Mouse (Mus musculus): ENCODE measurements around the gene Arhgef17.
A peak's percentile ranks its signal among the peaks of the same experiment; 100 is the strongest.

Gene Arhgef17

DNA sequence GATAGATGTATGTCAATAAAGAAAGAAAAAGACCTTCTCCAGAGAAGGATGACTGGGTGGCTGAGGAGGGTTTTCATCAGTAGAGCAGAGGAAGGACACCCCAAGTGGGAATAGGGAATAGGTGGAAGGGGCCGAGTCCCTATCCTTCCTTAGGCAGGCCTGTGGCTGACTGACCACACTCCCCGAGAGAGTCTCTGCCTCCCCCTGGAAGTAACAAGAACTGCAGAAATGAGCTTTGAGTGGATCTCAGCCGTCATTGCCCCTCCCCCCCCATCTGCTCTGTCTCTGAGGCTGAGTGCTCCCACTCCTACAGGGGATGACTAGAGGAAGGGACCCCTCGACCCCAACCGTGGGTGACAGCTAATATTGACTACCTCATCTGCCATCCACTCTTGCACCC lies 9.3 kb upstream of the Arhgef17 start:
- DNase-seq (ENCODE audit: low spot score), result no peak

DNA sequence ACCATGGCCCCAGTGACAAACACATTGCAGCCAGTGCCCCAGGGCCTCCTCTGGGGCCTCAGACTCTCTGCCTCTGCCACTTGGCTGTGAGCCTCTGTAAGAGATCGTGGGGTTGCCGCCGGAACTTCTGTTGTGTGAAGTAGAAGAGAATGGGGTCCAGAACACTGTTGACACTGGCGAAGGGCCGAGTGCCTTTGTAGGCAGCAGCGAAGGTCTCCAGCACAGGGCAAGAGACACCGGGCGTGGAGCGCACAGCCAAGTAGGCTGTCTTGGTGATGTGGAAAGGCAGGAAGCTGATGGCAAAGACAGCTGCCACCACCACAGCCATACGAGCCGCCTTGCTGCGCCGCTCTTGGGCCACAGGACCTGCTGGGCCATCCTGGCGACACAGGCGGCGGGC lies 6.2 kb upstream of the Arhgef17 start:
- DNase-seq (ENCODE audit: low spot score), result no peak

DNA sequence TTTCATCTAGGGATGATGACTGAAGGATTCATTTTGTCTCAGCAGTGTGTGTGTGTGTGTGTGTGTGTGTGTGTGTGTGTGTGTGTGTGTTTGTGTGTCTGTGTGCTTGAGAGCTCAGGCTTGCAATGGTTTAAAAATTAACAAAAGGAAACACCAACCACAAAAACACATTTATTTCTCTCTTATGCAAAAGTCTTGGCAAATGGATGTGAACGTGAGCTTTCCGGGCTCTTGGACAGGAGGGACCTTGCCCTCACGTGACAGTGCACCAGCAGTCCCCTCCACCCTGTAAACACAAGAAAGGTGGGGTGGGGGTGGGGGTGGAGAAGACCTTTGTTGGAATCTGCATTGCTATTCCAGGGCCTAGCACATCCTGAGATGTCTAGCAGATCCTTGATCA lies 5.6 kb upstream of the Arhgef17 start:
- DNase-seq (ENCODE audit: low spot score), result peak; percentile 38

DNA sequence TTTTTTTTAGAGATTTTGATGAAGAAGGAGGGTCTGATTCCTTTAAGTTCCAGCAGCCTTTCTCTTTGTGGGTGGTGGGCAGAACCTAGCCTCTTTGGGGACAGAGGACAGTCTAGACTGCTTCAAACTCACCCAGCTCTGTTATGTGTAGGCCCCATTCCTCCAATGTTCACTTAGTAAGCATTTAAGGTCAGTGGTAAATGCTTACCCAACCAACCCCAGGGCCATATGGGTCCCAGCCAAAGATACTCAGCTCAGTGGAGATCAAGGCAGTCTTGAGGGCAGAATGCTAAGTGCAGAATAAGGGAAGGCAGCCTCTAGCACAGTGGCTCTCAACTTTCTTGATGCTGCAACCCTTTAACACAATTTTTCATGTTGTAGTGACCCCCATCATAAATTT lies 1.6 kb upstream of the Arhgef17 start:
- DNase-seq (ENCODE audit: low spot score), result no peak

DNA sequence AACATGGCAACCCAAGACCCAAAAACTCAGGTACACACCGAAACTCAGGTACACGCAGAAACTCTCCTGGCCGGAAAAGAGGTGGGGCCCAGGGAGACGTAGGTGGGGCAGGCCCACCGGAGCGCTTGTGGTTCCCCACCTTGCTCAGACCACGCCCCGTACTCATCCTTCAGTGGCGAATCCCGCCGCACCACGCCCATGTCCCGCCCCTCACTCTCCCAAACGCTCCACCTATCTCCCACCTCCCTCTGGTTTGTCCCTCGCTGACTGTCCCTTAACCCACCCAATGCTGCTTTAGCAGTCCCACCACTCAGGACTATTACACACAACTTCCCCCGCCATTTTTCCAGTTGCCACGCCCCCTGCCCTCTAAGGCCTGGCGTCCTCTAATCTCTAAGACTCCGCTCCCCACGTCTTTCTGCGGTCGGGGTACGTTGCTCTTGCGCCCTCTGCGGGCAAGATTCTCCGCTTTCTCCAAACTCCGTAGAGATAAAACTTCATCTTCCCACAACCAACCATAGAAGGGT lies 637 bp upstream of the Arhgef17 start:
- peak; percentile 98 for DNase-seq (ENCODE audit: low spot score)

DNA sequence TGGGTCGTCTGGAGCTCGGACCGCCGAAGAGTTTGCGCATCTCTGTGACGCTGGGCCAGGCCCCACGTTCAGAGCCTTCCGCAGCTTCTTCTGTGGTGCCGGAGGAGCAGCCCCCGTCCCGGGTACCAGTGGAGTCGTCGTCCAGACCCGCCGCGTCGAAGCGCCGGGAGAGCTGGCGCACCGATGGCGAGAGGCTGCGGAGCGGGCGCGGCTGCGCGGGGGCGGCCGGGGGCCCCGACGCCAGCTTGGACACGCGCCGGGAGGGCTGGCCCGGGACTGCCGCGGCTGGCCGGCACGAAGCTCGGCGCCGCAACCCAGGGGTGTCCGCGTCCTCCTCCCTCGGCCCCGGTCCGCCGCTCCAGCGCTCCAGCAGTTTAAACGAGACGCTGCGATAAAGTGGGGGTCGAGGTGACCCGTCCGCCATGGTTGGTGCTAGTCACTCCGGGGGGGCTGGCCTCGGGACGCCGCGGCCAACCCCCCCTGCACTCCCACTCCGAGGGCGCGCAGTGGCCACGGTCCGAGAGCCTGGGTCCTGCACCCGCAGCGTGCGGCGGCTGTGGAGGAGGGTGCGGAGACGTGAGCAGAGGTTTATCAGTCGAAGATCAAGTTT lies 486 bp downstream of the Arhgef17 start:
- DNase-seq (ENCODE audit: low spot score), result no peak

DNA sequence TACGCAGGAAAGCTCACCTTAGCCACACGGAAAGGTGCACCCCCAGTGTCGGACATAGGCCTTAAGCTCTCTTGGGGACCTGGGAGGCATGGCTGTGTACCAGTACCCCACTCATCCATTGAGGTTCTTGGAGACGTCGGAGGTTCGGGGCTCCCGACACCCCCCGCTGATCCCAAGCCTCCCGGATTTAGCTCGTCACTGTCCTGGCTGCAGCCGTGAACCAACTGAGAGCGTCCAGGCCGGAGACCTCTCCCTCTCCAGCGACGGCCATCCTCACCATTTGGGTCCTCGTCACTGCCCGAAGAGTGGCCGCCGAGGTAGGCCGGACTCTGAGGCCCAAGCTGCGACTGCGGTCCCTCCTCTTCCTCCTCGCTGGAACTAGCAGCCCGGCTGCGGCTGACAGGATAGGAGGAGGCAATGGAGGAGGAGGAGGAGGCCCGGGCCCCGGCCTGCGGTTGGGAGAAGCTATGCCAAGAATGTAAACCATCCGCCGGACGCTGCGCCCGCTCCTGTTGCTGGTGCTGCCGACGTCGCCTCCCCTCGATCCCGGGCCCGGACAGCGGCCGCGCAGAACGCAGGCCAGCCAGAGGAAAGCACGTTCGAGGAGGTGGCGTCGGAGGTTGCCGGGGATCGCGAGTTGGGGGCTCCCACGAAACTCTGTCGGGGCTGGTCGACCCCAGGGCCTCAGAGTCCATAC lies 1.1 kb downstream of the Arhgef17 start:
- DNase-seq (ENCODE audit: low spot score), result peak; percentile 86

DNA sequence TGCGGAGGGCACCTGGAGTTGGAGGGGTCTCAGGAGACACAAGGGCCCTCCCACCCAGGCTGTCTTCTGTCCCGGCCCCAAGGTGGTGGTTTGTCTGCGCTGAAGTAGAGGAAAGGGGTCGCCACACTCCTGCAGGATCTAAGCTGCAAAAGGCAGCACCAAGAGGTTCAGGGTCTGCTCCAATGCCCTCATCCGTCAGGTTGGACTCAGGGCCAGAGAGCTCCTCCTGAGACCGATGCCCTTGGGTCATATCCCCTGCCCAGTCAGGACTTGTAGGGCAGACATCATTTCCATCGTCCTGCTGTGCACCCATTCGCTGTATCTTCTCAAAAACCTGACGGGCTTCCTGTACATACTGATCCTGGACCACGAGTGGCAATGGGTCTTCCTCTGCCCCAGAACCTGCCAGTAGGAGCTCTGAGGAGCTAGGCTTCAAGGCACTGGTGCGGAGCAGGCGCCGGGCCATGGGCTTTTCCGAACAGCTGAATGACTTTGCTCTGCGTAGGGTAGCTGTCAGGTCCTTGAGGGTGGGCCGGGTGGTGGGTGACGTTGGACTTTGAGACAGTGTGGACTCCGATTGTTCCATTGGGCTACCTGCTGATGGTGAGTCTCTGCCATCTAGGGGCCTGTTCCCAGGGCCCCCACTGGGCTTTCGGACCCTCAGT lies 2.1 kb downstream of the Arhgef17 start:
- DNase-seq (ENCODE audit: low spot score), result no peak

DNA sequence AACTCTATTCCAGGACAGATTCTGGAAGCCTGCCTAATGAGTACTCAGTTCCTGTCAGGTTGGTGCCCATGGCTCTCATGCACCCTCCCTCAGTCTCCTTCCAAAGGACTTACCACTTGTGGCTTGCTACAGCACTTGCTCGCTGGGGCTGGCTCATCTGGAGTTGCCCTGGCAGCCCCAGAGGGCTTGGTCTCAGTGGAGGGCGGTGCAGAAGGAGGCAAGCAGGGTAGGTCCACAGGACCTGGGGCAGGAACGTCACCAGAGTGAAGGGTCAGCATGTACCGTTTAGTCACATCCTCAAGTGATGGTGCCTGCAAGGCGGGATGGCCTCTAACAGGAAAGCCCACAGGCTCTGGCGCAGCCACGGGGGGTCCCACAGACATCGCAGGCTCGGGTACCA lies 3.5 kb downstream of the Arhgef17 start:
- DNase-seq (ENCODE audit: low spot score), result no peak

DNA sequence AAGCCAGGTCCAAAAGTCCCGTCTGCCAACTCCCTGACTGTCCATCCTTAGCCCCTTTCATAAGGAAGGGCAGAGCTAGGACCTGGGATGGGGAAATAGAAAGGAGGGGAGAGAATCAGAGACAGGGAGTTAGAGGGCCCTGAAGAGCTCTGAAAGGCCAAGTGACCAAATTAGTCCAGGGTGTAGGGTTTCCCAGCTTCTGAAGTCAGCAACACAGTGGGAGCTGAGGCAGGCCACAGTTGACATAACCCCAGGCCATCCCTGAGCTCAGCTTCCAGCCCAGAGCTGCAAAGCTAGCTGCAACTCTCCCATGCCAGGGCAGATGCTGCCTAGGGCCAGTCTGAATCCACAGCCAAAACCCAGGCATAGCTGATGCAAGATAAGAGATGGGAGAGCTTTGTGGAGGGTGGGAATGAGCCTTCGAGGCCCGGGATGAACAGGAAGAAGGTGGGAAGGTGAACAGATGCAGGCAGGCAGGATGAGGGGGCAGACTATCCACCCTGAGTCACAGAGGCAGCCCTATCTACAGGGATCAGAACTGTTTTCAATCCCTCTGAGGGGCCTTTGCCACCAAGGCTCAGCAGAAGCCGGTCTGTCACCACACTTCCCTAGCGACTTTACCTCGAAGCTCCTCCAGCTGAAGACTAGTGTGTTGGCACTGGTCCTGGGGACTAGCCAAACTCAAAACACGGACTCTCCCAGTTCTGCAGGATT lies 4.5 kb downstream of the Arhgef17 start:
- DNase-seq (ENCODE audit: low spot score), result no peak

DNA sequence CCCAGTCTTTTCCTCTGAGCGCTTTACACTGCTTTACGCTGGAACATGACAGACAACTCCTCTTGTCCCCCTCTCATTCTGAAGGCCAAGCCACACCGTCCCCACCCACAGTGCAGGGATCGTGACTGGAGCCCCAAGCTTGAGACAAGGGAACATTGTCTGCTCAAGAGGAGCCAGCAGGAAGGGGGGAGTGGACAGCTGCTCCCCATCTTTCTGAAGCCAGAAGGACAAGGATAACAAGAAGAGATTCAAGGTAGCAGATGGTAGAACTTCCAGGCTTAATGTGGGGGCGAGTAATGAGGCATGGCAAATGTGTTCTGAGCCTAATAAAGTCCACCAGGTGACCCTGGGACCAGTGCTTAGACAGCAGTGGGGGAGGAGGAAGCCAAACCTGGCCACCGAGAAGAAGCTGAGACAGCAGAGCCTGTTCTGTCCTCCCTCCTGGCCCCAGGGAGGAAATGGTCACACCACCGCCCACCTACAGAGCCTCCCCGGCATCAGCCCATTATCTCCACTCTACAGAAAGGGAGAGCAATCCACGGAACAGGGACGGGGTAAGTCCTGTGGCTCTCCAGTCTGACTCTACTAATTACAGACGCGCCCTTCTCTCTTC lies 5.5 kb downstream of the Arhgef17 start:
- DNase-seq (ENCODE audit: low spot score), result peak; percentile 32

DNA sequence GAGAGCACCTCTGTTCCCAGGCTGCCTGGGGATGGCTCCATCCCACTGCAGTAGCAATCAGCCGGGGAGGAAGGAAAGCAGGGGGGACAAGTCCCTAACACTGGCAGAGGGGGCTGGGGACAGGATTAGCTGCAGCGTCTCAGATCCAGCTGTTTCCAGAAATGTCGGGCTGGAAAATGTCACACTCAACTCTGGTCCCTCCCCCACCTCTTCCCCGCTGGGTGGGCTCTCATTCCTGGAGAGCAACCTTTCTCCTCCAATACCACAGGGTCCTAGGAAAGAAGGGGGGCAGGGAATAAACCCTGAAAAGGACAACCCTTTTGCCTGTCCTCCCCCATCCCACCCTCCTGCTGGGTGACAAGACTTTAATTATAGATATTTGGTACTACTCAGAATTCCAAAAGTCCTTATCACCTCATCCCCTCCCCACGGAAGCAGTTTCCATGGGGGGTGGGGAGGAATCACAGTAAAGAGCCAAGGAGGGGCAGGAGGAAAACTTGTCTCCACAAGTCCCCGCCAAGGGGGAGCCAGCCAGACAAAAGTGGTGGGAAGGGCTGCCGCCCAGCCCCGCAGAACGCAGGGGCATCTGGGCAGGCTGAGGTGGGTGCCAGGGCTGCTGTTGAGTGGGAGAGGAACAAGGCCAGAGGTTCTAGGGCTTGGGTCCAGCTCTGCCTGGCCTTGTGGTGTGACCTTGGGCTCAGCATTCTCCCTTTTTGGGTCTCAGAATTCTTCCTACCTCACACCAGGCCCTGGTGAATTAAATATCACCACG lies 7.0 kb downstream of the Arhgef17 start:
- DNase-seq (ENCODE audit: low spot score), result no peak

DNA sequence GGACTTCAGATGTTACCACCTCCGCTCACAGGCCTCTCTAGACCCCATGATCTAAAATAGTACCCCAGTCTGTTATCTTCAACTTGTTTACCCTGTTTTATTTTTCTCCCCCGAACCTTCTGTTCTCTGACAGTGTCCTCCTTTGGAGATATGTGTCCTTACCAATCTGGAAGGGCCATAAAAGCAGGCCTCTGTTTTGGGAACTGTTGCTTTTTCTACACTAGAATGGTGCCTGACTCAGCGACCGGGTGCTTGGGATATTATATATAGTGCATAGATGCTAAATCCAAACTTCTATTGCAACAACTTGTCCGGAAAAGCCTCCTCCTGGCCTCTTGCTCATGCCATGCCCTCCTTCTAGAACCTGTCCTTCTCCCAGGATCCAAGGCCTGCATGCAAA lies 7.7 kb downstream of the Arhgef17 start:
- no peak for DNase-seq (ENCODE audit: low spot score)

DNA sequence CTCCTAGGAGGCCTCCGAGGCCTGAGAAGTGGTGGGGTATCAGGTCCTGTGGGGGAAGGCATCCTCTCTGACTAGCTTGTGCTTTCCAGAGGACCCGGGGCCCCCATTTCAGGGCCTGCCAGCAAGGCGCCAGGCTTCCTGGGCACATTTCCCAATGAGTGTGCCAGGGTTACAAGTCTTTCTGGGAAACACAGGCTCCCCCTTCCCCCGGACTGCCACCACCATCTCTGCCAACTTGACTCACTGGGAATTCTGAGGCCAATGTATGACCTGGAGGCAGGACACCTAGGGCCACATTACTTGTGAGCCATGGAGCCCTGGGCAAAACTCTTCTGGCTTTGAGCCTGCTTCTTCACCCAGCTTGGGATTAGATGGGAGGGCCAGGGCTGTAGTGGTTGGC lies 9.0 kb downstream of the Arhgef17 start:
- no peak for DNase-seq (ENCODE audit: low spot score)

DNA sequence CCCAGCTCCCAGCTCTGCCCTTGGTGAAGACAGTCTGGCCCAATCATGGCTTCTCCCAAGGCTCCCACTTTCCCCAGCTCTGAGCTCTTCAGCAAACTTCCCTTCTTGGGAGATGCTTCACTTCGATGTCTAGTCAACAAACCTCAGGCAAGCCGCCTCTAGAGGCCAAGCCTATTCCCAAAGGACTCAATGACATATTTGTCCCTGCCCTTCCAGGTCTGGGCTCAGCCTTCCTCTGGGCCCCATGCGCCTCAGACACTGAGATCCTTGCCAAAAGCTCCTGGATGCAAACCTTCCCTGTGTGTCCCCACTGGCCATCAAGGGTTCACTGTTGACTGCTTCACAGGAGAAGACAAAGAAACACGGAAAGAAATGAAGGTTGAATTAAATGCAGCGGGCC lies 10.6 kb downstream of the Arhgef17 start:
- no peak for DNase-seq (ENCODE audit: low spot score)

DNA sequence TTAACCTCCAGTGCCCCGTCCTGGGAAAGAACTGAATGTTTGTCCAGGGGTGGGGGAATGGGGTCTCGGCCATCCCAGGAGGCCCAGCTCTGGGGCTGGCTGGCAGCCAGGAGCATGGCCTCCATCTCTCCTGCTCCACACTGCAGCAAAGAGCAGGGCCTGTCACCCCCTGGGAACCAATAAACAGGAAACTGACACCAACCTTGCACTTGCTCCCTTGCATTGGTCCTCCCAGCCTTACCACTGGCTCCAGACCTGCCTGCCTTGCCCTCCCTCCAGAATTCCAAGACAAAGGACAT lies 12.1 kb downstream of the Arhgef17 start:
- DNase-seq (ENCODE audit: low spot score), result peak; percentile 67

DNA sequence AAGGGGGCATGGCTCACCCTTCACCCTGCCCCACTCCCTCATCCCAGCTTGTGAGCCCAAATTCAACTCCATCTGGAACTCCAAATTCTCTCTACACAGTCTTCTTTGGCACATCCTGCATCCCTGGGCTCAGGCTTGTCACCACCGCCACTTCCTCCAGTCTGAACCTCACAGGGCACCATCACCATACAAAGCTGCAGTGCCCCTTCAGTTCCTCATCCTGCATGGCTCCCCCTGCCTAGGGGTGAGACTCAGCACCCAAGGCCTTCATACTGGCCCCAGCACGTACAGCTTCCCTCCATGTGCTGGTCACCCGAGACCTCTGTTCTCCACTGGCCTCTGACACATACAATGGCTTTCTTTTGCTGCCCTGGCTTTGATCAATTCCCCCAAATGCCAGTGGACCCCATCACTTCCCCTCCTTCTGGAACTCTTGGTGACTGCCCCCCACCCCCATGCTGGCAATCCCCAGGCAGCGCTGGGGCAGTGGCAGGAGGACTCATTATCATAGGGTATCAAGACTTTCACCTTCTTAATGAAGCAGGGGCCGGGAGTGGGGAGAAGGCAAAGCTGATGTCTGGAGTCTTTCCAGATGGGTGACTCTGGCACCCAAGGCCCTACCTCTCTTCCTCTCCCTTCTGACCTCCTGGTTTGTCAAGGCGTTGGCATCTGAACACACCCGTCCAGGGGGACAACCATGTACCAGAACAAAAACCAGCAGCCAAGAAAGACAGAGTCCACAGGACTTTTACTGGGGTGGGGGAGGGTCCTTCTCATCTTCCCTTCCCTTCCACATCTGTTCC lies 12.7 kb downstream of the Arhgef17 start:
- no peak for DNase-seq (ENCODE audit: low spot score)

DNA sequence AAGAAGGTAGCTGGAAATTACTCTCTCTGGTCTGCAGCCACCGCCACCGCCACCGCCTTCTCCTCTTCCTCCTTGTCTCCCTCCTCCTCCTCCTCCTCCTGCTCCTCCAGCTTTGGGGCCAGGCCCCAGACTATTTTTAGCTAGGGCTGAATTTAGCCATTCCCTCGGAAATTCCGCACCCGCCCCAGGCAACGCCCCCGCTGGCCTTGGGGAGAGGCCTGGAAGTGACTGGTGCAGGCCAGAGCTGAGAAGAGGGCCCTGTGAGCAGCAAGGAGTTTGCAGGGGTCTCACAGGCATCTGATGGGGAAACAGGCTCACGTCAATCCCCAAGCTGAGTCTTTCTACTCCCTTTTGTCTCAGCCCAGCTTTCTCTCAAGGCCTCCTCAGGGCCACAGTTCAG lies 13.7 kb downstream of the Arhgef17 start:
- peak; percentile 62 for DNase-seq (ENCODE audit: low spot score)

DNA sequence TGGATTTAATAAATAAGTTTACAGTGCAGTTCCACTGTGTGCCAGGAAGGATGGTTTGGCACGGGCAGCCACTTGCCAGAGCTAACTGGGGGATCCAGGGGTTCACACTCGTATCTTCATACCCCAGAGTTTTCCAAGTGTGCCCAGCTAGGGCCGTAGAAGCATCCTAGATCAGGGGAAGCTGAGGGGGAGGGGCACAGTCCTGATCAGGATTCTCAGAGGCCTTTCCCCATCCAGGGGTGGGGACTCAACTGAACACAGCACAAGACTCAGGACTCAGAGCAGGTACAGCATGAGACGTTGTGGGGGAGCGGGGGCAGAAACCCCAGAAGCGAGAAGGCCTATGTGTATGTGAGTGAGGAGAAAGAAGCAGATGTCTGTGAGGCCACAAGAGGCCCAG lies 14.2 kb downstream of the Arhgef17 start:
- no peak for DNase-seq (ENCODE audit: low spot score)

DNA sequence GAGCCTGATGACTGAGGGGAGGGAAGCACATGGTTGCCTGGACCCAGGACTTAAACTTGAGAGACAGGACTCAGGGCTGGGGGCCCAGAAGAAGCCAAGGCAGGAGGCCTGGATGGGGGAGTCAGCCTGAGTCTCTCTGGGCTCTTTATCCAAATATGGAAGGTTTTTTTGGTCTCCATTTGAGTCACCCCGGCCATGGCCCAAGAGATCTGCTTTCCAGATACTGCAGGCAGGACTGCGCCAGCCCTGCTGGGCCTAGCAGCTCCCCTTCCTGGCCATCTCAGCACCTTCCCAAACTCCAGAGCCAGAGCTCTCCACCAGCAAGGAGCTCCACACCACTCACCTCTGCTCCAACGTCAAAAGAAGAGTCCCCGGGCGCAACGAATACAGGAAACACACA lies 15.4 kb downstream of the Arhgef17 start:
- DNase-seq (ENCODE audit: low spot score), result no peak

DNA sequence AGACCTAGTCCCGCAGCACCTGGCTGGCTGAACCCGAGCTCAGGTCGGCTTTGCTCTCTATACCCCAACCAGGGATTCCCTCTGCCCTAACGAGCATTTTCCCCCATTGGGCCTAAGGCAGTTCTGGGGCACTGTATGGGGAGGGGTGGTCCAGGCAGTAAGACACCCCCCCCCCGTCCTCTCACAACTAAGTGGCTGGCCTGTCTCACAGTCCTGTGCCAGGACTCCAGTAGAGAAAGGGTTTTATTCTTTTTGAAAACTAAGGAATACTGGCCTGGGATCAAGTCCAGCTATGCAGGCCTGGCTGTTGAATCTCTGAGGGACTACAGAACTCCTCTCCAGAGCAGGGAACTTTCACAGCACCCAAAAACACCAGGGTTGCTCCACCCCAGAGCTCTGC lies 16.7 kb downstream of the Arhgef17 start:
- DNase-seq (ENCODE audit: low spot score), result no peak
